Mouse (Mus musculus) Muller cell, postnatal 12 days (primary cell): Measurements from ENCODE around the gene Mta1.

Experiments
- DNase-seq: peaks from one replicate; pipeline ENCODE4 v3.0.0-alpha.2; 2015; ENCODE audit errors: inconsistent ontology term

Gene Mta1

GRCm38 (mm10) chr12:113133861-113134403 is 35.9 kb downstream of the Mta1 start:
- DNase-seq = no peak

- no peak for DNase-seq
These were observed 36.4 kb downstream of the Mta1 start for GRCm38 (mm10) chr12:113134502-113134901.

- DNase-seq = no peak
These were observed 37.3 kb downstream of the Mta1 start for GRCm38 (mm10) chr12:113135401-113135800.

- DNase-seq = no peak
These were observed 38.5 kb downstream of the Mta1 start for GRCm38 (mm10) chr12:113136492-113137020.

GRCm38 (mm10) chr12:113137260-113138213 is 39.5 kb downstream of the Mta1 start:
- no peak for DNase-seq

GRCm38 (mm10) chr12:113138291-113138690 is 40.2 kb downstream of the Mta1 start:
- no peak for DNase-seq

- no peak for DNase-seq
These were observed 41.1 kb downstream of the Mta1 start for GRCm38 (mm10) chr12:113138901-113139864.

GRCm38 (mm10) chr12:113139908-113140615 is 42.0 kb downstream of the Mta1 start, which contains the start of gene Crip2:
TSS of gene Crip2 (plus strand) at chr12:113140236.
- peak; percentile 98 for DNase-seq

GRCm38 (mm10) chr12:113140616-113141411 is 42.7 kb downstream of the Mta1 start:
- peak; percentile 66 for DNase-seq

GRCm38 (mm10) chr12:113141531-113141973 is 43.5 kb downstream of the Mta1 start:
- no peak for DNase-seq

- peak; percentile 93 for DNase-seq
These were observed 44.2 kb downstream of the Mta1 start for GRCm38 (mm10) chr12:113142021-113142975.

GRCm38 (mm10) chr12:113143164-113143563 is 45.1 kb downstream of the Mta1 start:
- no peak for DNase-seq

- DNase-seq = no peak
These were observed 46.1 kb downstream of the Mta1 start for GRCm38 (mm10) chr12:113144001-113144756.

GRCm38 (mm10) chr12:113144886-113145285 is 46.8 kb downstream of the Mta1 start:
- DNase-seq = no peak

GRCm38 (mm10) chr12:113145591-113145990 is 47.5 kb downstream of the Mta1 start:
- no peak for DNase-seq

GRCm38 (mm10) chr12:113146112-113147057 is 48.3 kb downstream of the Mta1 start, which contains the start of gene Crip1:
TSS of gene Crip1 (plus strand) at chr12:113146316.
- peak; percentile 83 for DNase-seq

GRCm38 (mm10) chr12:113147481-113147880 is 49.4 kb downstream of the Mta1 start:
- peak; percentile 91 for DNase-seq
